Comparison of ENCODE assay signal across 8 mouse cellular contexts in genomic region chr7:27310306-27310705, GRCm38 (mm10). TPM values are rescaled to one million over a fixed set of nuclear protein-coding genes. Genes with fewer than 3 reads are reported as not detected.
DNase-seq lines count a peak whose midpoint lies in the region; ATAC-seq and TF ChIP-seq lines count a peak whose summit lies in the region.

No protein-coding gene starts in this region.

- H3K4me2 ChIP-seq in liver, embryonic 14.5 days (ENCODE audit: low read depth) = peak overlapping the region; percentile 18; the same call in 1 of the 2 replicates
- peak overlapping the region; percentile 51 for H3K4me2 ChIP-seq in stomach, embryonic 15.5 days

- ATAC-seq in CD4-positive, CD25-positive, alpha-beta regulatory T cell, adult 4 months = no peak
- ATAC-seq in hematopoietic stem cell, adult 5-6 weeks (replicated peaks in 1 of 2; ENCODE audit: insufficient read depth in 1 of 2, low FRiP score in 2 of 2, low TSS enrichment in 1 of 2, low read depth in 1 of 2, poor library complexity in 2 of 2, severe bottlenecking in 2 of 2) = peak; percentile 50 to 68
- no peak for ATAC-seq in liver, embryonic 14.5 days (ENCODE audit: insufficient read depth)
- ATAC-seq in stomach, embryonic 15.5 days (ENCODE audit: insufficient read depth, low FRiP score, low read depth) = 0 out of 2 replicates have a peak, but pooled peaks have one; percentile 11

- no peak for TF ChIP-seq CTCF in liver, embryonic 14.5 days (IDR thresholded peaks at IDR 0.05; ENCODE audit: low read depth)

- H3K4me3 ChIP-seq in liver, embryonic 14.5 days (ENCODE audit: insufficient read depth in 1 of 2, low read depth in 2 of 2, low read length in 2 of 2) = no peak overlapping the region
- H3K4me3 ChIP-seq in stomach, embryonic 15.5 days (replicated peaks) = peak overlapping the region; percentile 18; the same call in 1 of the 2 replicates

- H3K27ac ChIP-seq in liver, embryonic 14.5 days = no peak overlapping the region
- H3K27ac ChIP-seq in stomach, embryonic 15.5 days = peak overlapping the region; percentile 45; the same call in 1 of the 2 replicates

- H3K27me3 ChIP-seq in liver, embryonic 14.5 days (ENCODE audit: control insufficient read depth, insufficient read depth, low read length) = peaks cover 15% of the 10 kb centered on the region
- H3K27me3 ChIP-seq in stomach, embryonic 15.5 days (replicated peaks) = no peaks in the 10 kb centered on the region

- peaks cover 2% of the 10 kb centered on the region; the same call in 1 of the 2 replicates for H3K9me3 ChIP-seq in liver, embryonic 14.5 days (ENCODE audit: control insufficient read depth, low read length)
- H3K9me3 ChIP-seq in stomach, embryonic 15.5 days = no peaks in the 10 kb centered on the region

- no peaks in the 10 kb centered on the region for H3K36me3 ChIP-seq in liver, embryonic 14.5 days (replicated peaks; ENCODE audit: control insufficient read depth, insufficient read depth, low read depth)
- peaks cover 34% of the 10 kb centered on the region for H3K36me3 ChIP-seq in stomach, embryonic 15.5 days

- TF ChIP-seq EP300 in liver, embryonic 14.5 days (IDR thresholded peaks at IDR 0.05; ENCODE audit: low read depth) = no peak

- WGBS in liver, embryonic 14.5 days (ENCODE audit: insufficient replicate concordance) = 7% methylated on average over 17 of the region's 17 CpGs
- WGBS in stomach, embryonic 15.5 days = 22% methylated on average over 17 of the region's 17 CpGs

- no peak overlapping the region for H3K9ac ChIP-seq in liver, embryonic 14.5 days (replicated peaks)
- H3K9ac ChIP-seq in stomach, embryonic 15.5 days = no peak overlapping the region

- peak; percentile 17 for DNase-seq in CD4-positive, CD25-positive, alpha-beta regulatory T cell, adult 2 months (ENCODE audit: low read depth, low spot score)
- peak; percentile 41 for DNase-seq in thymus, postnatal 4 days
- DNase-seq in thymus, adult 18-20 months = no peak
- DNase-seq in liver, embryonic 14.5 days (ENCODE audit: low read depth in 3 of 3, low spot score in 3 of 3) = no peak
- no peak for DNase-seq in frontal cortex, postnatal 10 days (ENCODE audit: low spot score in 2 of 2)

- H3K4me1 ChIP-seq in liver, embryonic 14.5 days (replicated peaks; ENCODE audit: control insufficient read depth in 2 of 2, insufficient read depth in 2 of 2, low read length in 1 of 2) = no peaks in the 10 kb centered on the region
- peaks cover 20% of the 10 kb centered on the region for H3K4me1 ChIP-seq in stomach, embryonic 15.5 days

RNA-seq across cellular contexts. Expression of gene Ltbp4, which starts 27.2 kb away (rescaled TPM):
- polyA plus RNA-seq in CD4-positive, CD25-positive, alpha-beta regulatory T cell, adult 4 months (2017; shearing (Covaris generic)) = 1 to 10 TPM in 1 of 2 experiments, under 1 TPM in 1; 0.77 to 2.0 TPM
- 1.9 TPM in 1 of 2 replicates, not detected in the other for total RNA-seq in hematopoietic stem cell, adult 5-6 weeks (2017)
- 5.2 and 5.5 TPM in 2 replicates for polyA plus RNA-seq in liver, embryonic 14.5 days (2012; rRNA removed)
- polyA plus RNA-seq in liver, embryonic 14.5 days (2014; fragmentation: Nextera tagmentation; extraction: Ambion mirVana) = 2.5 and 3.0 TPM in 2 replicates
- 154 and 161 TPM in 2 replicates for polyA plus RNA-seq in stomach, embryonic 15.5 days (2015; fragmentation: Nextera tagmentation; extraction: Ambion mirVana)

RNA-seq across cellular contexts. Expression of gene Shkbp1, which starts 45.5 kb away (rescaled TPM):
- 10 to 100 TPM; 49.2 to 76.0 TPM for polyA plus RNA-seq in CD4-positive, CD25-positive, alpha-beta regulatory T cell, adult 4 months (2017; shearing (Covaris generic))
- 15.8 and 22.4 TPM in 2 replicates for total RNA-seq in hematopoietic stem cell, adult 5-6 weeks (2017)
- polyA plus RNA-seq in liver, embryonic 14.5 days (2012; rRNA removed) = 19.1 and 24.7 TPM in 2 replicates
- 11.8 and 15.1 TPM in 2 replicates for polyA plus RNA-seq in liver, embryonic 14.5 days (2014; fragmentation: Nextera tagmentation; extraction: Ambion mirVana)
- polyA plus RNA-seq in stomach, embryonic 15.5 days (2015; fragmentation: Nextera tagmentation; extraction: Ambion mirVana) = 38.8 and 43.7 TPM in 2 replicates

RNA-seq across cellular contexts. Expression of gene Gm20479, which starts 46.9 kb away (rescaled TPM):
- not detected for polyA plus RNA-seq in CD4-positive, CD25-positive, alpha-beta regulatory T cell, adult 4 months (2017; shearing (Covaris generic))
- not detected in 2 replicates for total RNA-seq in hematopoietic stem cell, adult 5-6 weeks (2017)
- polyA plus RNA-seq in liver, embryonic 14.5 days (2012; rRNA removed) = 0.09 and 0.40 TPM in 2 replicates
- polyA plus RNA-seq in liver, embryonic 14.5 days (2014; fragmentation: Nextera tagmentation; extraction: Ambion mirVana) = not detected in 2 replicates
- 0.62 and 1.7 TPM in 2 replicates for polyA plus RNA-seq in stomach, embryonic 15.5 days (2015; fragmentation: Nextera tagmentation; extraction: Ambion mirVana)

RNA-seq across cellular contexts. Expression of gene Numbl, which starts 52.1 kb away (rescaled TPM):
- polyA plus RNA-seq in CD4-positive, CD25-positive, alpha-beta regulatory T cell, adult 4 months (2017; shearing (Covaris generic)) = under 1 TPM; 0.11 to 0.25 TPM
- 1.6 and 2.4 TPM in 2 replicates for total RNA-seq in hematopoietic stem cell, adult 5-6 weeks (2017)
- 1.9 and 2.1 TPM in 2 replicates for polyA plus RNA-seq in liver, embryonic 14.5 days (2012; rRNA removed)
- 0.72 and 0.83 TPM in 2 replicates for polyA plus RNA-seq in liver, embryonic 14.5 days (2014; fragmentation: Nextera tagmentation; extraction: Ambion mirVana)
- polyA plus RNA-seq in stomach, embryonic 15.5 days (2015; fragmentation: Nextera tagmentation; extraction: Ambion mirVana) = 22.7 and 23.4 TPM in 2 replicates

Comparison
In these comparisons a context has a peak if more than half of its experiments do, and no peak if none do; other contexts are left out.
1. DNase-seq: peak in CD4-positive, CD25-positive, alpha-beta regulatory T cell, adult 2 months (single experiment) and thymus, postnatal 4 days (single experiment); none in thymus, adult 18-20 months (0 of 2), liver, embryonic 14.5 days (0 of 3) and frontal cortex, postnatal 10 days (0 of 2).
2. ATAC-seq: peak in hematopoietic stem cell, adult 5-6 weeks (2 of 2) and stomach, embryonic 15.5 days (single experiment); none in CD4-positive, CD25-positive, alpha-beta regulatory T cell, adult 4 months (single experiment) and liver, embryonic 14.5 days (single experiment).
3. RNA of gene Ltbp4, which starts 27.2 kb away (polyA plus RNA-seq): 154 to 161 TPM in stomach, embryonic 15.5 days; 2.5 to 5.5 TPM in liver, embryonic 14.5 days and 0.77 to 2.0 TPM in CD4-positive, CD25-positive, alpha-beta regulatory T cell, adult 4 months; every median in the first group is over 10 times any median in the second.